Mouse (Mus musculus) heart, postnatal 25 days (tissue): ENCODE data around the gene Pkdcc. TPM values are rescaled to one million over a fixed set of nuclear protein-coding genes. Genes with fewer than 3 reads are reported as not detected.

Source experiments
- DNase-seq: peaks from one replicate; pipeline ENCODE4 v3.0.0; 2022; ENCODE audit warnings: low spot score
- intact Hi-C: fragments of 180-260 bp; cut with DNase I; formaldehyde crosslinking; loops from one replicate; pipeline ENCODE4 v1.15.1; 2025
- total RNA-seq, 2 experiments: library from RNA; stranded (reverse); gene quantifications; 2 replicates each; pipeline ENCODE4 v1.2.3; 2021

Gene Pkdcc
- total RNA-seq, 2 experiments from 2014 or later: 48.6 to 48.7 TPM

DNA sequence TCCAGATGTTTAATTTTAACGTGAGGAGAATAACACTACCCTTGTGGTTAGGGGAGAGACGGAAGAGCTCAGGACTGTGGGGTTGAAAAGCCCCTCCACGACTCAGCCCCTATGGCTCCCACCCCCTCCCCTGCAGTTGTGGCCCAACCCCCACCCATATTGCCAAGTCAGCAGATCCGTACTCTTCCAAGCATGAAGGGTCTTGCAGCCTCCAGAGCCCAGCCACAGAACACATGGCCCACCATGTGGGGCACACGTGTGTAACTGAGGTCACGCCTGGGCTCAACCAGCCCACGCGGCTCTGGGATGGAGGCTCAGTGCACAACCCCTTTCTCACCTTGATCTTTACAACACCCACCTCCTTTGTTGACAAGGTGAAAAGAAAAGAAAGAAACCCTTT is 21.1 kb downstream of the Pkdcc start:
- DNase-seq: no peak
- intact Hi-C loops: no loop called here

- DNase-seq: no peak
- intact Hi-C loops: no loop called here
Observed at GRCm38 (mm10) chr17:83238123-83239058, 23.3 kb downstream of the Pkdcc start.

DNA sequence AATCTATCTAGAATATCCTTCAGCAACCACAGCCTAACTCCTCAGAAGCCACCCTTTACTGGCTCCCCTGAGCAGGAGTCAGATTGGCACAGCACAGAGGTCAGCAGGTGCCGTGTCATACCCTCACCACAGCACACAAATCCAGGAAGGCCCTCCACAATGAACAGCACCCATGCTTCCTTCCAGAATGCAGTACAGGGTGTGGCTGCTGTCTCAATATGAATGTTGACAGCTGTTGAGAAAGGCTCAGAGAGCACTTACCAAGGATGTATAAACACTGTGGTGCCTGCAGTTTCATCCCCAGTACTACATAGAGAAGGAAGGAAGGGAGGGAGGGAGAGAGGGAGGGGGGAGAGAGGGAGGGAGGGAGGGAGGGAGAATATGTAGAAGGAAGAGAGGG is 29.4 kb downstream of the Pkdcc start:
- DNase-seq: no peak
- intact Hi-C loops: no loop called here

- intact Hi-C loops: no loop called here
- no peak for DNase-seq
Observed at GRCm38 (mm10) chr17:83245460-83245859, 30.4 kb downstream of the Pkdcc start.

- intact Hi-C loops: loop anchor here (2.0 kb wide), 1 partner anchor 201 kb away; no protein-coding TSS in a partner anchor
- DNase-seq: no peak
Observed at GRCm38 (mm10) chr17:83246090-83246489, 31.0 kb downstream of the Pkdcc start.

DNA sequence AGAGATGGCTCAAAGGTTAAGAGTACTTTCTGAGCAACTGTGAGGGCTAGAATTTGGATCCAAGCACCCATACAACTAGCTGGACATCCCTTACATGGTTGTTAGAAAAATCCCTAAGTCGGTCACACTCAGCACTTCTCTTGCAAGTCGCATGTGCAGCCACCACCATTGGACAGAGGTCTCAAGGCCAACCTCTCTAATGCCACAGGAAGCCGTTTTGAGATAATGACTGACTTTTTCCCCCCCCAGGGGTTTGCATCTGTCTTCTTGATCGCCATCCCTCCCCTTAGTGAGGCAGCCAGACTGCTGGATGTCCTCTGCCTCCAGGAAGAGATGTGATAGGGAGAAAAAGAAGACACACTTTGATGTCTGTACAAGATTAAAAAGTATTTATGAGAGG is 32.1 kb downstream of the Pkdcc start:
- no peak for DNase-seq
- intact Hi-C loops: loop anchor here (2.0 kb wide), 1 partner anchor 202 kb away; no protein-coding TSS in a partner anchor

- intact Hi-C loops: no loop called here
Observed at GRCm38 (mm10) chr17:83248467-83248866, 33.4 kb downstream of the Pkdcc start.

DNA sequence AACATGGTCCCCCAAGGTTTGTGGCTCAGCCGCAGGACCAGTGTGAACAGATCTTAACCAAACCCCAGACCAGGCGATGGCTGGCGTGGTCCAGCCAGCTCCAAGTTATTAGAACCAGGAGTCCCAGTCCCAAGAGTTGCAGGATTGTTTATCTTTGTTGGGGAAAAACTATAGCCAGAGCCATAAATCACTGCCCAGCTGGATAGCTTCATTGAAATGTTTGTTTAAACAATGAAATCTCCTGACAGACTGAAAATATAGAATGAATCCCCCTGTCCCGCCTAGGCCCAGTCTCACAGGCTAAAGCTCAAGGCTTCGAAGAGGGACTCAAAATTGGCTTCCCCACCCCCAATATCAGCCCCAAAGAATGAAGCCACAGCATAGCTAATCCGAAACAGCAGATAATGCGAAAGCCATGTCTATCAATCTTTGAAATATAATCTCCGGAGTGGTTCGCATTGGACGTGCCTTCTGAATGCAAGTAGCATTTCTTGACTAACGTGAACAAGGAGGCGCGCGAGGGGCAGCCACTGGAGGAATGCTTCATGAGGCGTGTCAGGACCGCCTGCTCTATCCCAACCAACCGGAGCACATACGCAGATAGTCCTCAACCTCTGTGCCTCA is 35.9 kb downstream of the Pkdcc start:
- intact Hi-C loops: loop anchor here (1.0 to 5.0 kb wide), 3 partner anchors 129 to 224 kb away; no protein-coding TSS in a partner anchor
- DNase-seq: no peak

More at GRCm38 (mm10) chr17:83248467-83248866, 33.4 kb downstream of the Pkdcc start:
- no peak for DNase-seq

DNA sequence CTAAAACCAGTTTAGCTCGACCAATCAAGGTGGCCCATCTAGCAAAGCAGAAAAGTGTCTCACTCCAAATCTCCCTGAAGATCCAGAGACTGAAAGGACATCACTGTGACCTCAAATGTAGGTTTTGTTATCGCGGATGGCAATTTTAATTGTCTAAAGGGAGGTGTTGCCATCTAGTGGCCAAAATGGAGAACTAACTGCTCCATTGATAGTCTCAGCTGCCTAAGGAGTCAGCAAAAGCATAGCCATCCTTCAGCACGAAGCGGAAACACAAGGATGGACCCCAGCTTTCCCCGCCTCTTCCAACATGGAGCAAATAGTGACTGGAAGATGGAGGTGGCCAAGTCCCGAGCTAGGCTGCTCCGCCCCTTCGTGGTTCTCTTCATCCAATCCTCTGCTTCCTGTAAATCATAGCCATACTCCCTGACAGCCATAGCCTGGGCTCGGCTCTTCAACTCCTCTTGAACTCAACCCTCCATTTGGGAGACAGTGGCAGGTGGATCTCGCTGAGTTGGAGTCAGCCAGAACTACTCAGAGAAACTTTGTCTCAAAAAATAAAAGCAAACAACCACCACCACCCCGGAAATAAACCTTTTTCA is 38.1 kb downstream of the Pkdcc start:
- intact Hi-C loops: loop anchor here (5.0 kb wide), 2 partner anchors 131 to 226 kb away; no protein-coding TSS in a partner anchor
- DNase-seq: no peak

DNA sequence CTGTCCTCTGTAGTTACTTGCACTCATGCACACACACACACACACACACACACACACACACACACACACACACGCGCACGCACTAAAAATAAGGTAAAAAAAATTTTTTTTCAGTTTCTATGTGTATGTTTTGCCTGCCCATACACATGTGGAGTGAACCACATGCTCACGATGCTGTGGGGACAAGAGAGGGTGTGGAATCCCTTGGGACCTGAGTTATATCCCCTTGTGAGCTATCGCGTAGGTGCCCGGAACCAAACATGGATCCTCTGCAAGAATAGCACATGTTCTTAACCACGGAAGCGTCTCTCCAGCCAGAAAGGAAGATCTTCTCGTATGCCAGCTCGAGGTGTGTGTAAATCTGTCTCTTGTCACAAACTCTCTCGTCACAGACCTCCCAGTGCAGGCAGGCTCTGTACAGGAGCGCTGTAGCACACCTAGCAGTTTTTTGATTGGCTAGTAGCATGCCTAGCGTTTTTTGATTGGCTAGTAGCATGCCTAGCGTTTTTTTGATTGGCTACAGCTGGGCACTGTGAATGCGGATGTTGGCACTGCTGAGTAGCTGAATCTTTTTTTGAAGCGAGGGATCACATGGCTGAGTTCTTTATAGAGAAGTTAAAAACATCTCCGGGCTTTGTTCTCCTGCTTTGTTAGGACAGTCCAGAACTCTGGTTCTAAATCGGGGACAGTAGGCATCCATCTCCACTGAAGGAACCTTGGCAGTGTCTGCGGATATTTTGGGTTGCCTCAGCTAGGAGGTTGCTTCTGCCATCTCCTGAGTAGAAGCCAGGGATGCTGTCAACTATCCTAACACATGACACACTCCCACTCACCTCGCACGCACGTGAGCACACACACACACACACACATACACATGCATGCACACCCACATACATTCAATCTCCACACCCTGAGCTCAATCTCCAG is 52.4 kb downstream of the Pkdcc start:
- peak; percentile 43 for DNase-seq
- intact Hi-C loops: no loop called here

DNA sequence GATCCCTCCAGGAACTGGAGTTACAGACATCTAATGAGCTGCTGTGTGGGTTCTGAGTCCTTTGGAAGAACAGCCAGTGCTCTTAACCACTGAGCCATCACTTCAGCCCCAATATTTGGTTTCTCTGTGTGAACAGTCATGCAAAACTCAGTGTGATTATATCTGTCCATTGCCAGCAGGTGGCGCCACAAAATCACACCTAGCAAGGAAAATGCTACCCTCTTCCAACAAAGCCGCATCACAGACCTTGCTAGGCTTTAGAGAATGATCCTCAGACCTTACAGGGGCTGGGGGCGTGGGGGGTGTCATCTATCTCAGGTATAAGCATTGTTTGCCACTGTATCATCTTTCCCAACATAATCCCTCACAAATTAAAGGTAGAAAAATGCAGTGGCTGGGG is 56.4 kb downstream of the Pkdcc start:
- DNase-seq: peak; percentile 46
- intact Hi-C loops: loop anchor here (2.0 to 5.0 kb wide), 5 partner anchors 181 to 579 kb away; partner anchors contain the start of gene Kcng3

GRCm38 (mm10) chr17:83272641-83273040 is 57.5 kb downstream of the Pkdcc start:
- no peak for DNase-seq
- intact Hi-C loops: loop anchor here (5.0 kb wide), 4 partner anchors 180 to 460 kb away; partner anchors contain the start of gene Kcng3

DNA sequence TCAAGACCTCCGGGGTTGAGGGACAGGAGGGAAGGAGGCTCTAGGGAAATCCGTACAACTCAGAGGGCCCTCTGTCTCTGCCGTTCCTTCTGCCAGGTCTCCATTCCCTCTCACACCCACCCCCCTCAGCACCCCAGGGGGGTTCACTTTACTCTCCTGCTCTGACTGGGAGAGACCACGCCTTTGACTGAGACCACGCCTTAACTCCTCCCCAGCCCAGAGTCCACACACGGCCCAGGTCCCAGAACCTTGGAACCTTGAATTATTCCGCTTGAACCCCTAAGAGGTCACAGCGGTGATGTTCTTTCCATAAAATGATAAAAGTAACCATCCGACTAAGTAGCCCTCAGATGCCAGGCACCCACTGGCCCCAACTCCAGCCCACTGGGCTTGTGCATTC is 58.5 kb downstream of the Pkdcc start:
- no peak for DNase-seq
- intact Hi-C loops: loop anchor here (5.0 kb wide), 4 partner anchors 179 to 459 kb away; partner anchors contain the start of gene Kcng3

DNA sequence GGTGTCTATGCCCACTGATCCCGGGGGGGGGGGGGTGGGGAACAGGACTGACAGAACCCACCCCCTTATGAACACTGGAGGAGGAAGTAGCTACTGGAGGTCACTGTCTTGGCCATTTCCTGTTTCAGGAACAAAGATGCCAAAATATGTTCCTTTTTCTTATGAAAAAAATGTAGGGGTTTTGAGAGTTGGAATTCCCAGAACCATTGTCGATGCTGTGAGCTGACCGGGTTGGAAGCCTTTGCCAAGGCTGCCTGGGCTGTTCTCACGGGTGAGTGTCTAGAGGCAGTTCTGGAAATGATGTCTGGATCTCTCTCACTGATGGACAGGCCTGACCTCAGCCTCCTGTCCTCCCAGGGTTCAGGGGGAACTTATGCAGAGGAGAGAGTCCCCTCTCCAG is 59.0 kb downstream of the Pkdcc start:
- no peak for DNase-seq
- intact Hi-C loops: loop anchor here (5.0 kb wide), 4 partner anchors 178 to 458 kb away; partner anchors contain the start of gene Kcng3

Other genes with a start within 250 kb of the Pkdcc start
- gene Eml4, start 135.6 kb downstream of the Pkdcc start, total RNA-seq: 1 to 10 TPM; 5.1 to 6.1 TPM